Mouse (Mus musculus) liver, postnatal 0 days (tissue): Measurements from ENCODE around the gene Gm10518. TPM values are rescaled to one million over a fixed set of nuclear protein-coding genes. Genes with fewer than 3 reads are reported as not detected.

Experiments
- ATAC-seq: fragments of 200-750 bp; cut with Nextera tagmentation; 2 replicates; pipeline ENCODE4 v1.8.0; 2017; ENCODE audit warnings: mild to moderate bottlenecking, moderate library complexity
- DNase-seq: peaks from one replicate; pipeline ENCODE4 v3.0.0-alpha.2; 2016
- H3K27ac ChIP-seq: fragments of 300-500 bp; sonication (generic); 2 replicates; pipeline ENCODE4 v1.5.1; 2014; ENCODE audit warnings: antibody characterized with exemption, moderate library complexity, mild to moderate bottlenecking, low read depth
- H3K27me3 ChIP-seq: fragments of 300-500 bp; sonication (generic); 2 replicates; pipeline ENCODE4 v1.6.1; 2014; ENCODE audit warnings: low read length, control low read depth, mixed read lengths; ENCODE audit not compliant: insufficient read depth
- H3K36me3 ChIP-seq: fragments of 300-500 bp; sonication (generic); replicated peaks from 2 replicates; pipeline ENCODE4 v1.6.1; 2014; ENCODE audit warnings: mild to moderate bottlenecking, control low read depth, low read length, moderate library complexity, mixed read lengths; ENCODE audit not compliant: insufficient read depth
- H3K4me1 ChIP-seq: fragments of 300-500 bp; sonication (generic); 2 replicates; pipeline ENCODE4 v1.6.1; 2014; ENCODE audit warnings: antibody characterized with exemption, mild to moderate bottlenecking, control low read depth; ENCODE audit not compliant: insufficient read depth
- H3K4me2 ChIP-seq: fragments of 300-500 bp; sonication (generic); 2 replicates; pipeline ENCODE4 v1.6.1; 2014; ENCODE audit warnings: low read depth, mild to moderate bottlenecking, low read length, moderate library complexity, mixed read lengths
- H3K4me3 ChIP-seq: fragments of 300-500 bp; sonication (generic); 2 replicates; pipeline ENCODE4 v1.5.1; 2014; ENCODE audit warnings: low read depth, low read length
- H3K9ac ChIP-seq: fragments of 300-500 bp; sonication (generic); replicated peaks from 2 replicates; pipeline ENCODE4 v1.6.1; 2014; ENCODE audit warnings: mild to moderate bottlenecking, moderate library complexity
- H3K9me3 ChIP-seq: fragments of 300-500 bp; sonication (generic); 2 replicates; pipeline ENCODE4 v1.6.1; 2016; ENCODE audit warnings: mild to moderate bottlenecking, control low read depth, low read length, mixed read lengths
- CTCF ChIP-seq: sonication (generic); IDR thresholded peaks from 2 replicates; pipeline ENCODE4 v1.5.1; 2016; ENCODE audit warnings: antibody characterized with exemption, low read depth
- EP300 ChIP-seq: IDR thresholded peaks from 2 replicates; pipeline ENCODE4 v1.6.1; 2016; ENCODE audit warnings: antibody characterized with exemption, low read depth, mild to moderate bottlenecking
- WGBS: fragments of 180-500 bp; shearing (Covaris S2); extraction: QIAGEN DNeasy Blood & Tissue Kit; methylation state at CpG from one replicate; pipeline ENCODE4 v1.1.7; 2014; ENCODE audit not compliant: insufficient replicate concordance; 5-methylcytosine and 5-hydroxymethylcytosine counted together
- polyA plus RNA-seq: library from polyadenylated mRNA; unstranded; fragments of >200 nt; fragmentation: Nextera tagmentation; extraction: Ambion mirVana; gene quantifications from 2 replicates; pipeline ENCODE4 v1.2.1, GENCODE M21; 2015

The Gm10518 gene
- polyA plus RNA-seq, 1 experiment from 2014 or later, result 0.09 TPM

- peaks cover 6% of the 10 kb centered on the region; the same call in 1 of the 2 replicates for H3K4me1 ChIP-seq
- no peak overlapping the region for H3K4me2 ChIP-seq
- H3K36me3 ChIP-seq, result no peaks in the 10 kb centered on the region
- peak overlapping the region; percentile 16; the same call in 1 of the 2 replicates for H3K27ac ChIP-seq
- H3K27me3 ChIP-seq, result no peaks in the 10 kb centered on the region
- 71% methylated on average over 7 of the region's 7 CpGs for WGBS
- ATAC-seq, result peak; percentile 77
- H3K9me3 ChIP-seq, result peaks cover 4% of the 10 kb centered on the region; the same call in 1 of the 2 replicates
- no peak overlapping the region for H3K9ac ChIP-seq
- H3K4me3 ChIP-seq, result no peak overlapping the region
- no peak for DNase-seq
- no peak for TF ChIP-seq CTCF
- TF ChIP-seq EP300, result 0 out of 2 replicates have a peak, but pooled peaks have one; percentile 11
These were observed 33.5 kb downstream of the Gm10518 start for GRCm38 (mm10) chr1:179836426-179837404.

GRCm38 (mm10) chr1:179842568-179842967 is 39.4 kb downstream of the Gm10518 start:
- Histone ChIP-seq H3K4me3 (no peak overlapping the region), H3K27me3 (no peaks in the 10 kb centered on the region), H3K9ac (no peak overlapping the region), H3K27ac (no peak overlapping the region), H3K9me3 (no peaks in the 10 kb centered on the region), H3K4me1 (peaks cover 6% of the 10 kb centered on the region; the same call in 1 of the 2 replicates), H3K36me3 (no peaks in the 10 kb centered on the region), H3K4me2 (no peak overlapping the region)
- DNase-seq, result peak; percentile 70
- ATAC-seq, result peak; percentile 46
- WGBS, result 53% methylated on average over 7 of the region's 7 CpGs
- no peak for TF ChIP-seq EP300
- no peak for TF ChIP-seq CTCF

- DNase-seq, result no peak
- H3K9me3 ChIP-seq, result no peaks in the 10 kb centered on the region
- 52% methylated on average over 3 of the region's 3 CpGs for WGBS
- H3K27me3 ChIP-seq, result no peaks in the 10 kb centered on the region
- no peak overlapping the region for H3K4me3 ChIP-seq
- ATAC-seq, result no peak
- H3K9ac ChIP-seq, result no peak overlapping the region
- H3K36me3 ChIP-seq, result no peaks in the 10 kb centered on the region
- H3K27ac ChIP-seq, result no peak overlapping the region
- H3K4me1 ChIP-seq, result peaks cover 6% of the 10 kb centered on the region; the same call in 1 of the 2 replicates
- no peak overlapping the region for H3K4me2 ChIP-seq
- TF ChIP-seq EP300, result no peak
- no peak for TF ChIP-seq CTCF
These were observed 40.8 kb downstream of the Gm10518 start for GRCm38 (mm10) chr1:179843981-179844380.

- Histone ChIP-seq H3K4me2 (no peak overlapping the region), H3K27me3 (no peaks in the 10 kb centered on the region), H3K9me3 (no peaks in the 10 kb centered on the region), H3K36me3 (no peaks in the 10 kb centered on the region), H3K4me1 (peaks cover 6% of the 10 kb centered on the region; the same call in 1 of the 2 replicates), H3K9ac (no peak overlapping the region), H3K27ac (no peak overlapping the region), H3K4me3 (no peak overlapping the region)
- 10% methylated on average over 5 of the region's 5 CpGs for WGBS
- TF ChIP-seq CTCF (peak; percentile 92), EP300 (no peak)
- DNase-seq (peak; percentile 79), ATAC-seq (peak; percentile 76)
These were observed 41.7 kb downstream of the Gm10518 start for GRCm38 (mm10) chr1:179844894-179845293.

- Histone ChIP-seq H3K9me3 (no peaks in the 10 kb centered on the region), H3K4me3 (no peak overlapping the region), H3K4me2 (no peak overlapping the region), H3K27ac (no peak overlapping the region), H3K27me3 (no peaks in the 10 kb centered on the region), H3K4me1 (peaks cover 6% of the 10 kb centered on the region; the same call in 1 of the 2 replicates), H3K36me3 (no peaks in the 10 kb centered on the region), H3K9ac (no peak overlapping the region)
- DNase-seq (no peak), ATAC-seq (no peak)
- WGBS, result 80% methylated on average over 16 of the region's 16 CpGs
- TF ChIP-seq CTCF, result no peak
- no peak for TF ChIP-seq EP300
These were observed 42.8 kb downstream of the Gm10518 start for GRCm38 (mm10) chr1:179845832-179846499.

GRCm38 (mm10) chr1:179847173-179847572 is 44.0 kb downstream of the Gm10518 start:
- DNase-seq (no peak), ATAC-seq (no peak)
- no peak overlapping the region for H3K4me3 ChIP-seq
- no peaks in the 10 kb centered on the region for H3K9me3 ChIP-seq
- H3K4me2 ChIP-seq, result peak overlapping the region; percentile 83
- no peak overlapping the region for H3K9ac ChIP-seq
- H3K27ac ChIP-seq, result no peak overlapping the region
- H3K27me3 ChIP-seq, result no peaks in the 10 kb centered on the region
- 35% methylated on average over 7 of the region's 7 CpGs for whole genome bisulfite sequencing
- H3K36me3 ChIP-seq, result no peaks in the 10 kb centered on the region
- peaks cover 6% of the 10 kb centered on the region; the same call in 1 of the 2 replicates for H3K4me1 ChIP-seq
- TF ChIP-seq EP300 (no peak), CTCF (no peak)
